Mouse (Mus musculus): Measurements from ENCODE around the gene Edem3.

- TF ChIP-seq GATA1 (IDR thresholded peaks at IDR 0.05; ENCODE audit: borderline replicate concordance, low read length) (no peak), FLI1 (IDR thresholded peaks at IDR 0.05; ENCODE audit: low read length) (no peak)
Measured at GRCm38 (mm10) chr1:151845252-151845832, 90.2 kb downstream of the Edem3 start.
